Mouse (Mus musculus): Measurements from ENCODE around the gene Brpf3. TPM values are rescaled to one million over a fixed set of nuclear protein-coding genes. Genes with fewer than 3 reads are reported as not detected.
"Not testable (repeated sequence)": the region's sequence is repeated elsewhere in the genome, so short reads cannot be mapped to it uniquely, and the experiment has no call there.

The Brpf3 gene
- total and polyA plus RNA-seq, 2 experiments from 2014 or later: 4.9 to 21.5 TPM

GRCm38 (mm10) chr17:28766781-28767515 is 33.9 kb upstream of the Brpf3 start:
- no peak overlapping the region for H3K27ac ChIP-seq (ENCODE audit: low read depth, low read length)
- WGBS: 73% methylated on average over 11 of the region's 11 CpGs
- H3K27me3 ChIP-seq (ENCODE audit: insufficient read depth, low read length): peaks cover 24% of the 10 kb centered on the region
- ATAC-seq (ENCODE audit: low FRiP score) (no peak), DNase-seq (ENCODE audit: low spot score) (peak; percentile 13)
- H3K4me2 ChIP-seq (ENCODE audit: low read depth, low read length, poor library complexity, severe bottlenecking): no peak overlapping the region
- H3K36me3 ChIP-seq (ENCODE audit: insufficient read depth, low read length): no peaks in the 10 kb centered on the region
- H3K4me1 ChIP-seq (ENCODE audit: insufficient read depth, low read length): peaks cover 12% of the 10 kb centered on the region
- H3K9me3 ChIP-seq (ENCODE audit: low read length): no peaks in the 10 kb centered on the region
- no peak for TF ChIP-seq CTCF (IDR thresholded peaks at IDR 0.05)
- H3K4me3 ChIP-seq (ENCODE audit: low read depth, low read length): no peak overlapping the region
- no peak overlapping the region for H3K9ac ChIP-seq (replicated peaks; ENCODE audit: low read length, poor library complexity, severe bottlenecking)

DNA sequence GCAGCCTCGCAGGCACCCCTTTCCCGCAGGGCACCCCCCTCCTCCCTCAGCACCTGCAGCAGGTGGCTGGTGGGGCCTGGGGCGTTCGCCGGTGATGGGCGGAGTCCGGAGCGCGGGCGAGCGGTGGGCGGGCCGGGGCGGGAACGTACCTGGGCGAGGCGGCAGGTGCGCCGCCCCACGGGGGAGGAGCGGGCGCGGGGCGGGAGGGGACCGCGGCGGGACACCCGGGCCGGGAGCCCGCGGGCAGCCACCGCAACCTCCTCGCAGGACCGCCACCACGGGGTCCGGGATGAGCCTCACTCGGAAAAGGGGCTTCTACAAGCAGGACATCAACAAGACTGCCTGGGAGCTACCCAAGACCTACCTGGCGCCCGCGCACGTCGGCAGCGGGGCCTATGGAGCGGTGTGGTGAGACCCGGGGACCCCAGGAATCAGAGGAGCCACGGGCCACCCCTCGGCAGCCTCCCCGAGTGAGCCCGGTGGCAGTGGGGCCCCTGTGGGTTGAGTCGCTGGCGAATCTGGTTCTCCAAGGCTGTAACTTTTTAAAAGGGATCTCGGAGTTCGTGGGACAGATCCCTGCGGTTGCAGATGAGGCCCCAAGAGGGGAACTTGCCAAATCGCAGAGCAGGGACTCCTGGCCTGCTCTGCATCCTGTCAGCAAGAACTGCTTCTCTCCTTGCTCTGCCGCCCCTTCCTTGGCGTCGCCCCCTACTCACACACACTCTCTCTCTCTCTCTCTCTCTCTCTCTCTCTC is 31.6 kb upstream of the Brpf3 start, which contains the start of gene Mapk13:
Mapk13 (plus strand) TSS at position 177 of the 754 bp plus-strand sequence.
- DNase-seq (ENCODE audit: low spot score) (no peak), ATAC-seq (ENCODE audit: low FRiP score) (no peak)
- no peak for TF ChIP-seq CTCF (IDR thresholded peaks at IDR 0.05)
- H3K27me3 ChIP-seq (ENCODE audit: insufficient read depth, low read length): peaks cover 24% of the 10 kb centered on the region
- no peaks in the 10 kb centered on the region for H3K36me3 ChIP-seq (ENCODE audit: insufficient read depth, low read length)
- peak within 1 kb of the TSS; percentile 71 for H3K4me2 ChIP-seq (ENCODE audit: low read depth, low read length, poor library complexity, severe bottlenecking)
- peaks cover 12% of the 10 kb centered on the region for H3K4me1 ChIP-seq (ENCODE audit: insufficient read depth, low read length)
- H3K9me3 ChIP-seq (ENCODE audit: low read length): no peaks in the 10 kb centered on the region
- H3K4me3 ChIP-seq (ENCODE audit: low read depth, low read length): peak within 1 kb of the TSS; percentile 36
- WGBS: 1% methylated on average over 50 of the region's 58 CpGs
- no peak within 1 kb of the TSS for H3K27ac ChIP-seq (ENCODE audit: low read depth, low read length)
- H3K9ac ChIP-seq (replicated peaks; ENCODE audit: low read length, poor library complexity, severe bottlenecking): peak within 1 kb of the TSS; percentile 9; the same call in 1 of the 2 replicates

- Histone ChIP-seq H3K27ac (ENCODE audit: low read depth, low read length) (no peak overlapping the region), H3K9ac (replicated peaks; ENCODE audit: low read length, poor library complexity, severe bottlenecking) (peak overlapping the region; percentile 9; the same call in 1 of the 2 replicates), H3K9me3 (ENCODE audit: low read length) (no peaks in the 10 kb centered on the region), H3K27me3 (ENCODE audit: insufficient read depth, low read length) (peaks cover 24% of the 10 kb centered on the region), H3K4me1 (ENCODE audit: insufficient read depth, low read length) (peaks cover 12% of the 10 kb centered on the region), H3K4me2 (ENCODE audit: low read depth, low read length, poor library complexity, severe bottlenecking) (peak overlapping the region; percentile 71), H3K36me3 (ENCODE audit: insufficient read depth, low read length) (no peaks in the 10 kb centered on the region), H3K4me3 (ENCODE audit: low read depth, low read length) (peak overlapping the region; percentile 36)
- no peak for DNase-seq (ENCODE audit: low spot score)
- ATAC-seq (ENCODE audit: low FRiP score): no peak
- no peak for TF ChIP-seq CTCF (IDR thresholded peaks at IDR 0.05)
- WGBS: 6% methylated on average over 24 of the region's 24 CpGs
Observed at GRCm38 (mm10) chr17:28769875-28770421, 30.9 kb upstream of the Brpf3 start.

- H3K9ac ChIP-seq (replicated peaks; ENCODE audit: low read length, poor library complexity, severe bottlenecking): no peak overlapping the region
- H3K27ac ChIP-seq (ENCODE audit: low read depth, low read length): no peak overlapping the region
- no peak overlapping the region for H3K4me3 ChIP-seq (ENCODE audit: low read depth, low read length)
- 93% methylated on average over 5 of the region's 5 CpGs for WGBS
- ATAC-seq (ENCODE audit: low FRiP score) (no peak), DNase-seq (ENCODE audit: low spot score) (no peak)
- no peaks in the 10 kb centered on the region for H3K36me3 ChIP-seq (ENCODE audit: insufficient read depth, low read length)
- TF ChIP-seq CTCF (IDR thresholded peaks at IDR 0.05): no peak
- H3K27me3 ChIP-seq (ENCODE audit: insufficient read depth, low read length): peaks cover 24% of the 10 kb centered on the region
- H3K9me3 ChIP-seq (ENCODE audit: low read length): no peaks in the 10 kb centered on the region
- no peak overlapping the region for H3K4me2 ChIP-seq (ENCODE audit: low read depth, low read length, poor library complexity, severe bottlenecking)
- peaks cover 12% of the 10 kb centered on the region for H3K4me1 ChIP-seq (ENCODE audit: insufficient read depth, low read length)
Observed at GRCm38 (mm10) chr17:28771289-28771688, 29.6 kb upstream of the Brpf3 start.

DNA sequence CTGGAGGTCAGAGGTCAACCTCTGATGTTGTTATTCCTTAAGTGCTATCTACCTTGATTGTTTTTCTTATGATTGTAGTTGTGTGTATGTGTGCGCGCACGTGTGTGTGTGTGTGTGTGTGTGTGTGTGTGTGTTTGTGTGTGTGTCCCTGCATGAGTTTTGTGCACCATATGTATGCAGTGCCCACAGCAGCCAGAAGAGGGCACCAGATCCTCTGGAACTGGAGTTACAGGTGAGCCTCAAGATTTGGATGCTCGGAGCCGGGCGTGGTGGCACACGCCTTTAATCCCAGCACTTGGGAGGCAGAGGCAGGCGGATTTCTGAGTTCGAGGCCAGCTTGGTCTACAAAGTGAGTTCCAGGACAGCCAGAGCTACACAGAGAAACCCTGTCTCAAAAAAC is 26.6 kb upstream of the Brpf3 start:
- peaks cover 17% of the 10 kb centered on the region for H3K27me3 ChIP-seq (ENCODE audit: insufficient read depth, low read length)
- not testable (repeated sequence) for H3K36me3 ChIP-seq (ENCODE audit: insufficient read depth, low read length); H3K9ac ChIP-seq (replicated peaks; ENCODE audit: low read length, poor library complexity, severe bottlenecking); H3K4me2 ChIP-seq (ENCODE audit: low read depth, low read length, poor library complexity, severe bottlenecking); H3K4me1 ChIP-seq (ENCODE audit: insufficient read depth, low read length); H3K9me3 ChIP-seq (ENCODE audit: low read length); ATAC-seq (ENCODE audit: low FRiP score); H3K27ac ChIP-seq (ENCODE audit: low read depth, low read length); H3K4me3 ChIP-seq (ENCODE audit: low read depth, low read length); DNase-seq (ENCODE audit: low spot score)
- WGBS: 94% methylated on average over 9 of the region's 9 CpGs
- peak; percentile 29; the same call in 1 of the 2 replicates for TF ChIP-seq CTCF (IDR thresholded peaks at IDR 0.05)

Data from midbrain, postnatal 0 days (tissue).